Mouse (Mus musculus) CH12F3 (cell line): ENCODE data around the gene Nell1.

Source experiments
- in situ Hi-C: fragments of 300-500 bp; cut with MboI; formaldehyde crosslinking; loops from 2 replicates; pipeline ENCODE4 v1.14.3; 2020; ENCODE audit warnings: low sequenced_read_pairs

Gene Nell1

DNA sequence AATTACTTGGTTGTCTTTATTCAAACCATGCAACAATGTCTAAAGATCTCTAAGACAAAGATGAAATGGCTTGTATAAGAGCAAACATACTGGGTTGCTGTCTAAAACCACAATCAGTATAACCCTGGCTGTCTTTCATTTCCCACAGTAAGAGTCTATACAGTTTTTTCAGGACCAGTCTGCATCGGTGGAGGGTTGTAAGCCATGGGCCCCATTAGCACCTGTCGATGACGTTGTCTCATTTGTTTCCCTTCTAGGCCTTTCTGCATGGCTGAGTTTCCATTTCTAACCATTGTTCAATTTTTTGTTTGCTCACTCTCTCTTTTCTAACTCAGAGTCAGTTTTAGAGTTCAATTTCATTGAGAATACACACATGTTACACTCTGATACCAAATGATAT is 540.2 kb downstream of the Nell1 start:
- in situ Hi-C loops = no loop called here

DNA sequence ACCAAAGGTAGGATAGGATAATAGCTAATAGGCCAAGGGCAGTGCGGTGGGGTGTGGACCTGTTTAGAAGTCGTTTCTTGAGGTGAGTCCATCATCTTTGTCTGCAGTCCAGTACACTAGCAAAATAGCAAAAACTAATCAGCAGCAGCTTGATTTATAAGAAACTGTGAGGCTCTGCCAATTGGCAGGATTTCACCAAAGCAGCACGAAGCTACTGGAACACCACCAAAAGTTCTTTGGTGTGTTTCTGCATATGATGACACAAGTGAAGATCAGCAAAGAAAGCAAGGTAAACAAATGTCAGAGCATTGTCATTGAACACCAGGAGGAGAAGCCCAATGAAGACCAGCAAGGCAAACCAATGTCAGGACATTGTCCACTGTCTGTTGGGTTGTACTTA is 542.0 kb downstream of the Nell1 start:
- in situ Hi-C loops = no loop called here

DNA sequence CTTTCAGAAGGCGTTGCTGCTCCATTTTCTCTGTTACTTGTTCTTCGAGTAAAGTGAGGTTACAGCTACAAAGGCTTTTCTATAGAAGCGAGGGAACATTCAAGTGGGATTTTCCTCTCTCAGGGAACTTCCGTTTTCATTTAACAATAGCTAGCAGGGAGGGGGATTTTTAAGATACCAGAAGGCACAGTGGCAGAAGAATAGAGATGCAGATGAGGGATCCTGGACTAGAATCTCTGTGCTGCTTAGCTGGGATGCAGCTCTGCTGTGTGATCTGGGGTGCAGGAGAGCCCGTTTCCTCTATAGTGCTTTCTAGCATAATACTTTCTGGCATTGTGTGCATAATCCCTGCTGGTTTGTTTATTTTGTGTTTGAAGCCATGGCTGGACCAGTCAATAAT is 568.7 kb downstream of the Nell1 start:
- in situ Hi-C loops = no loop called here

DNA sequence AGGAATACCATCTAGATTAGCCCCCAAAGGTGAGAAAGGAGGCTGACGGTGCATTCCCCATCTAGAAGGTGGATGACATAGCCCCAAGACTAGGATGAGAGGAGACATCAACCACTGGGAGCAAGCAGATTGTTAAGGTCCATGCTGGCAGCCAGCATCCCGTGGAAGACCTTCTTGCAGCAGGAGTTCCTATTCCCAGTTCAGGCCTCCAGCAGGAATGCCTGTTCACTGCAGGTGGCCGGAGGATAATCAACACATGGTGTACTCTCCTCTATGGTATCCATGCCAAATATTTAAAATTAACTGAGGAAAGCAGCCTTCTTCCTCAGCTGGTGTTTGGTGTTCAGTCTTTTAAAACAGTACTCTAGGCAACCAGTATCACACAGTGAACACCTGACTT is 574.9 kb downstream of the Nell1 start:
- in situ Hi-C loops = no loop called here

DNA sequence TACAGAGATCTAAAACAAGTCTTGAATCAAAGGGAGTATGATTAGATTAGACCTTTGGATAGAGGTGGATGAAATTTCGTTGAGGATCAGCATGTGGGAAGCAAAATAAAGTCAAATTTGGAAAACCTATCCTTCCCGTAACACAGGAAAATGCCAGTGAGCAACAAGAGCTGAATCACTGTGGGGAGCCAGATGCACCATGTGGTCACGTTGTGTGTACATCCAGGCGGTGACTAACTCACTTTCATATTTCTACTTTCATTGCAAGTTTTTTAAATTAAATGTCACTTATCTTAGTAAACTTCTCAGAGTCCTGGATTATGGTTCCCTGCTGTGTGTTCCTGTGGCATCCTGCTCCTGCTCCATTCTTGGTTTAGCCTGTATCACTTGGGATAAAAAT is 576.8 kb downstream of the Nell1 start:
- in situ Hi-C loops = no loop called here

DNA sequence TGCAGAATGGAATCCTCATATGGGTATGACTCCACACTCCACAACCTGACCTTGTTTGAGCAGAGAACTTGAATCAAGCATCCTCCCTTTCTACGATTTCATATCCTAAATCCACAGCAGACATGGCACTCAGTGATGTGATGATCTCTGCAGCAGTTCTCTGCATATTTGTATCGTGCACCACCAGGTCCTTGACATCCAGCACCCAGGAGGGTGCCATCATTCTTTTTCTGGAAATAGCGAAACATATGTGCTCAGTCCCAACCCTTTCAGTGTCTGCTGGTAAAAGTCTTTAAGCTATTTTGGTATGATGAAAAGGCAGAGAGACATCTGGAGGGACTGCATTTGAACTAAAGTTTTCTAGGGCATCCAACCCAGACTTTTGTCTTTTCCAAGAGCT is 588.0 kb downstream of the Nell1 start:
- in situ Hi-C loops = no loop called here

DNA sequence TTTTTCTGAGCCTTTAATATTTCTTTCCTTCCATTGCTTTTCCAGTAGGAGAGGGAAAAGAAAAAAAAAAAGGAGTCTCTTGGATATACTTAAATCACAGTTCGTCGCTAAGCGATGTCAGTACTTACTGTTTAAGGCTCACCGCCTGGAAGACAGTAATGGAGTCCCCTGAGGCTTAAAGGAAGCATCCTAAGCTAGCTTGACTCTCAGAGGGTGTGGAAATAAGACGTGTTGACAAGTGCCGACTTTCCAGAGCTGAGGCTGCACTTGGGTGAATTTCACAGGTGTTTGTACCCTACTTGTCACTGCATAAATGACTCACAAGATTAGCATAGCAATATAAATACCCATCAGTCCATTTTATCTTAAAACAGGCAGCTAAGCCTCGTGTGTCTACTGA is 599.2 kb downstream of the Nell1 start:
- in situ Hi-C loops = no loop called here

DNA sequence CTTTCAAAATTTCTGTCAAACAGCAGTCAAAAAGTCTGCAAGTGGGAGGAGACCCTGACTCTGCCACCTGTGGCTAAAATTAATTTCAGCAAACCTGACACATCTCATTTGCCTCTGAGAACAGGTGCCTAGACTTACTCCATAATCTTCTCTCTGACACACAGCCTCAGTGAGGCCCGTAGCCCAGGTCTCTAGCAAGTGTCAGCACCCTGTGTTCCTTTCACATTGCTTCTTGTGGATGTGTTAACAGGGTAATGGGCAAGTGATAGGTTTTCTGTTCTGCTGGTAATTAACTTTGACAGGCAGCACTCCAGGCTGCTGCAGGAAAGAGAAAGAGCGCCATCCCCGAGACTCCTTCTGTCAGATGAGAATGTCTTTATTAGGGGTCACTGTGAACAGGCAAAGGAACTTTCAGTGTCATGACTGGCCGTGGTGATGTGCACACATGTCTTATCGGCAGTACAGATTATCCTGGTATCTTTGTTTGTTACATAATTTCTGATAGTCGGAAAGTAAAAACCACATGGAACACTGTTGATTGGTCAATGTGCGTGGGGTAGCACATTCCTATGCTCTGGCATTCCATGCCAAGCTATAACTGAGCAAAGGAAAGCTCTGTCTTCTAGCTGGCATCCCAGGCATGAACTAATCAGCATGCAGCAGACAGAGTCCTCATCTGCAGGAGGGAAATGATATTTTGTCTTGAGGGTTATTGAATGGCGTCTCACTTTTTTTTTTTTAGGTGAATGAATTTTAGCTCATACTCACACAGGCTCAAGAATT is 614.2 kb downstream of the Nell1 start:
- in situ Hi-C loops = no loop called here

DNA sequence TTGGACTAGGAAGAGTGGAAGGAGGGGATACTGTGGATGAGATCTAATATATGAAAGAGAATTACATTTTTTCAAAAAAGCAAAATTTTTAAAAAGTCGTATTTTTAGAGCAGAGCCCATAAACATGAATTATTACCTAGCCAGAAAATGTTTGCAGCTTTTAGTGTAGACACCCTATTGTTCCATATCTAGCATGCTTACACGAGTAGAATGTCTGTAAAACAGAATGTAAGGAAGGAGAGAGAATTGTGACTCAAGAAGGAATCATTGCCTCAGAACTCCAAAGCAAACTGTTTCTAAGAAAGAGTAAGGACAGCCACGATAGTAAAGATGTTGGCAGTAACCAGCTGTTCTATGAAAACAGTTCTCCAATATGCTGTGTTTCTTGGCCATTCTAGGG is 624.2 kb downstream of the Nell1 start, which contains the start of gene 4933405O20Rik:
4933405O20Rik (plus strand) TSS at position 301 of the 400 bp plus-strand sequence.
- in situ Hi-C loops = no loop called here

DNA sequence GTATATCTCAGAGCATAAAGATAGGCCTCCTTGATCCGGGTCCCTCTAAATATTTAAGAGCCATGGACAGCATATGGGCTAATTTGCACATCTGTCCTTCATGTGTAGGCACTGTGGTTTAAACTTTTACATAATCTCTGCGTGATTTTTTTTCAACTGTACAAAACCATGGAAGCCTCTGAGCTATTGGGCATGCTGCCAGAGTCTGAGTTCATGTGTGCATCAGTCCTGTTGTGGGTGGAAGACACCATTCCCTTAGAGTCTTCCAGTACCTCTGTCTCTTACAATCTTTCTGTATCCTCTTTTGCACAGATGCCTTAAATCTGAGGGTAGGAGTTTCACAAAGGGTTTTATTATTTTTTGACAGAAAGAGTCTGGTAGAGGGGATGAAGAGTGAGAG is 639.4 kb downstream of the Nell1 start:
- in situ Hi-C loops = no loop called here

DNA sequence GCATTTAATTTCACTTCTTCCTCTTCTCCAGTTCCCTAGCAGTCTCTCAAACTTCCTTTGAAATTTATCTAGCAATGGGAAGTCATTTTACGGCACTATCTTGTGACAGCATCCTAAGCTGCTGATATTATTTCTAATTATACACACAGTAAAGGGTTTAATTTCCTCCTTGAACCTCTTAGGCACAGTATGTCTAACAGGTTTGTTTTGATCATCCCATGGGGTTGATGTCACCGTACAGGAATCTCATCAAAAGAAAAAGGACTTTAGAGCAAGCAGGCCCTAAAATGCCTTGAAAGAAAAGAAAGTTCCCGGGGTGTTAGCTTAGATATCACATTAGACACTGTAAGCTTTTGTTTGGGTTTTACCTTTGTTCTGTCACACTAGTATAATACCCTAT is 654.5 kb downstream of the Nell1 start:
- in situ Hi-C loops = no loop called here

DNA sequence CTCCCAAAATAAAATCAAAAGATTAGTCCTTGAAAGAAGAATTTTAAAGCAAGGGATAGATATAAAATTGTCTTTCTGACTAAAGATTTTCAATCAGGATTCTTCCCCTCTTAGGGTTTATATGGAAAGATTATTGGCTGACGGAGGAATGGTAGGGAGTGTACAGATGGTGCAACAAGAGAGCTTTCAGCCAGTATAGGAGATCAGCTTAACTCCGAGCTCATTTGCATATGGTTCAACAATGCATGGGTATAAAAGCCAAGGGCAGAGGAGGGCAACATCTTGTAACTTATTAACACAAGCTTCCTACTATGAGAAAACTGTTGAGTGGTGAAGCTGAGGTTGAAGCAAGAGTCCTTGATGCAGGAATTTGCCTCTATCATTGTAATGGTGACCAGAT is 658.5 kb downstream of the Nell1 start:
- in situ Hi-C loops = no loop called here

DNA sequence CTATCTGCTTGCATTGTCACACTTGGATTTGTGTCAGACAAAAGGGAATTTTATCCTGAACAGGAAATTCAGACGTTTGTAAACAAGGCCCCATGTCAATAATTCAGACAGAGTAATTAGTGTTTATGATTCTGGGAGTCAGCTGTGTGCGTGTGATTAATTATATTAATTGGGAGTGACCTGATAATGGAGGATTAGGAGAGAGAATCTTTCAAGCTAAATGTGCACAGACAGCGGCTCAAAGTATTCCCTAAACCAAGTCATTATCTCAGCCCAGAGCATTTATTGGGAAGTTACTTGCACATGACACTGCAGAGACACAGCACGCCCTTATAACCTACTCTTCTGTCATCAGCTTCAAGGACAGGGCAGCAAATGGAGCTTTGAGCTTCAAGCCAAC is 697.6 kb downstream of the Nell1 start:
- in situ Hi-C loops = no loop called here

DNA sequence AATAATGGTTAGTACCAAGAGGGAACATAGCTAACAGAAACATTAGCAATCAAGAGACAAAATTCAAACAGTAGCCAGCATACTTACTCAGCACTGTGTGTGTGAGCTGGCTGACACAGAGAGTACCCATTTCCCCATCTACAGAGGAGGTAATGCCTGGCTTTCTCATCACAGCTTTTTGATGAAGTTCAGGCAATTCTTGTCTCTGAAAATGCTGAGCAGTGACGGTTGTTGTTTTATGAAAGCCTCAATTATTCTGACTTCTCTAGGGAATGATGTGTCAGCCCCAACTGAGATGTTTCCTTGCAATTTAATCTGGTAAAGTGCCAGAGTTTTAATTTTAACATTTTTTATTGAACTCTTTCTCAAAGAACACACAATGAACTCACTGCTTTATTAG is 700.8 kb downstream of the Nell1 start:
- in situ Hi-C loops = no loop called here

DNA sequence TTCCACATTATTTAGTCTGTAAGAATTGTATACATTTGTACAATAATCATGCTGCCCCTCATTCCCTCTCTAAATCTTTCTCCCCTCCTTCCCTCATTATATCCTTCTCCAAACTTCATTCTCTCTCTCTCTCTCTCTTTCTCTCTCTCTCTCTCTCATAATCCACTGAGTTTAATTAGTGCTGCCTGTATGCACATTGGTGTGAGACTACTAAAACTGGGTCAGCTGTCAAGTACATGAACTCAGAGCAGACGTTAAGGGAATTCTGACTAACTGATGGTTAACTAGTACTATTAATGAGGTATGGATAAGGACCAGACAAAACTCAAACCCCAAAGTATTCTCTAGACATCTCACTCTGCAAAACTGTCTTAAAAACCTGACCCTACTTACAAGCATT is 702.8 kb downstream of the Nell1 start:
- in situ Hi-C loops = no loop called here

DNA sequence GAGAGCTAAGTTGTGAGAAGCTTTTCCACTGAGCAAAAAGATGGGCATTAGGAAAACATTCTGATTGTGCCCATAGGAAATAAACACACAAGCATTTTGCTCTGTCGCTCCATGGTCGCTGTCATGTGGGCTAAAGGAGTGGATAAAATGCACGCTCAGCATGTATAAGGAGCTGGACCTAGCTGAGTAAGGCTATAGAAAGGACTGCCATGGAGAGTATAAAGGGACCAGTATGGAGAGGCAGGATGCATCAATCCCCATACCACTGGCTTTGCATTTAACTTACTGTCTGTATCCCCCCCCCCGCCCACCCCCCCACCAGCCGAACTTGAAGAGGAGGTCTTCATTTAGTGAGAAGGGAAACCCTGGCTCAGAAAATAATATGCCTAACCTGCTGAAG is 711.7 kb downstream of the Nell1 start:
- in situ Hi-C loops = no loop called here

DNA sequence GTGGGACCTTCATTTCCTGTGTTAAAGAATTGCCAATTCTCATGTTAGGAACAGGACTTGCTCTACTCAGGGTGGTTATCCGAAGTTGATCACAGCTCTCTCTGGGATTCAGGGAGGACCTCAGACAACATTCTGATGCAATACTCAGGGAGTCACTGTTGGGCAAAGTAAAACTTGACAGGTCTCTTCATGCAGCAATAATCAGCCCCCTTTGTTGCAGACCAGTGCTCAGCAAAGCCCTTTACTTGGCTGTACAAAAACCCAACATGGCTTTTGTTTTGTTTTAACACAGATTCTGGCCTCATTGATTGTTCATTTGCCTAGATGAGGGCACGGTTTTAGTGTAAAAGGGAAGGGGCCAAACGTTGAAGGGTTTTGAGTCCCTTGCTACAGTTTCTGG is 750.5 kb downstream of the Nell1 start:
- in situ Hi-C loops = no loop called here

DNA sequence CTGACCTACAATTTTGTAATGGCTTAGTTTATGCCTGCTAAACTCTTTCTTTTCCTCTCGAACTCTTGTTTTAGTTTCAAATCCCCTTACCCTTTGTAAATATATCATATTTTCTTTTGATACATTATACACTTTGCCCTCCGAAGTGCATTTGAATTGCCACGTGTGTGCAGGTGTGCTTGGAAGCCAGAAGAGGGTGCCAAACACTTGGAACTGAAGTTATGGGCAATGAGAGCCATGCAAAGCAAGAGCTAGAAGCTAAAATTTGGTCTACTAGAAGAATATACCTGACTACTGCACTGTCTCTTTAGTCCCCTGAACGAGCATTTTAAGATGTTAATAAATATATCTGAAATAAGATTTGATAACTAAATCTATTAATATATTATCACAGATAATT is 756.3 kb downstream of the Nell1 start:
- in situ Hi-C loops = no loop called here

DNA sequence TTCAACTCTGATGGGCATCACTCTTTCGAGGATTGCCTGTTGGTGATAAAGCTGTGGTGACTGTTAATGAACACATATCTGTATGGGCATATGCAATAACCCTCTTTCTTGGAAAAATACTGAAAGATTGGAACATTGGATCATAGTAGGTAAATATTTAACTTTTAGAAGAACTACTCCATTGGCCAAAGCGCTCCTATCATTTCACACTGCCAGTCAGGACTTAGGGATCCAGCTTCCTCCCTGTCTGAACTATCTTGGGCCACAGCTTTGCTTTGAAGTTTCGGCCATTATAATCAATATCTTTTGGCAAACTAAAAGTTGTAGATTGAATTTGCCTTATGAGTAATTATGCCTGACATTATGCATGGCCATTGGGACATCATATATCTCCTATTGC is 780.9 kb downstream of the Nell1 start:
- in situ Hi-C loops = no loop called here

DNA sequence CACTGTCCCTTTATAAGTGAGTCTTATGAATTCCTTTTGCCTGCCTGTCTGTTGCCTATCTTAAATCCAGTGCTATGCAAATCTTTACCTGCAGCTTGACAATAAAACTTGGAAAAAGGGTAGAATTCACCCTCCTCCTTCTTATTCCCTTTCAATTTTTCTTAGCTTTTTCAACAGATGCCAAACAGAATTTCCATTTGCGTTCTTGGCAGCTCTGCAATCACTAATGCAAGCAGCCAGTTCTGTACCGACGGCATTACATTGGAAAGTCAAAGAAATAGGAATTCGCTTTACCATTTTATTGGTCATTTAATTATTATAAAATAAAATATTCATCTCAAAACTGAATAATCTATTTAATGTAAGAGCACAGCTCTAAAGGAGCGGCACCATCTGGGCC is 781.7 kb downstream of the Nell1 start:
- in situ Hi-C loops = no loop called here

DNA sequence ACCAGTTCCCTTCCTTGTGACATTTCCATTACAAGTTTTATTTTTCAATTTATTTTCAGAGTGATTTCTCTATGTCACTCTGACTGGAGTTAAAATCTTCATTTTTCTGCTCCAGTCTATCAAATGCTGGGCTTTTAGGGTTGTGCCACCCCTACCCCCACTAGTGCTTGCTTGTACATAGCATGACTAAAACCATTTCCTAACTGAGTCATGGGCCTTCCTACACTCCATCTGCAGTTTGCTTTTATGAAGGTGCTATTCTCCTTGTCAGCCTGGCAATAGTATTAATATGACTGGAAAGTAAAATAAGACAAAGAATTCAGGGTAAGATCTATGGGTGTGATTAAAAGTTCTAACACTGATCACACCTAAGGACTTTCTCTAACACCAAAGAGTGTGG is 798.9 kb downstream of the Nell1 start:
- in situ Hi-C loops = no loop called here

DNA sequence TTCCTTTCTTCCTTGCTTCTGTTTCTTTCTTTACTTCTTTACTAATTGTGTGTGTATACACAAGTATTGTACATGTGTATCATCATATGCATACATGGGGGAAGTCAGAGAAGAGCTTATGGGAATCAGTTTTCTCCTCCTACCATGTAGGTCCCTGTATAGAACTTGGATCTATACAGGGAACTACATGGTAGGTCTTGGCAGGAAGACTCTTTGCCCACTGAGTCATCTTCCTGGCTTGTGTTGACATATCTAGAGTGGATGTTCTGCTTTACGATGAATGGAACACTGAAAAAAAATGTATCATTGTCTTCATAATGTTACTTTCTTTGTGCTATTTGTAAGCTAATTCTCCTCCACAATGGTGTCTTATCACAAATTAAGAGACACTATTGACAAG is 806.4 kb downstream of the Nell1 start:
- in situ Hi-C loops = no loop called here

DNA sequence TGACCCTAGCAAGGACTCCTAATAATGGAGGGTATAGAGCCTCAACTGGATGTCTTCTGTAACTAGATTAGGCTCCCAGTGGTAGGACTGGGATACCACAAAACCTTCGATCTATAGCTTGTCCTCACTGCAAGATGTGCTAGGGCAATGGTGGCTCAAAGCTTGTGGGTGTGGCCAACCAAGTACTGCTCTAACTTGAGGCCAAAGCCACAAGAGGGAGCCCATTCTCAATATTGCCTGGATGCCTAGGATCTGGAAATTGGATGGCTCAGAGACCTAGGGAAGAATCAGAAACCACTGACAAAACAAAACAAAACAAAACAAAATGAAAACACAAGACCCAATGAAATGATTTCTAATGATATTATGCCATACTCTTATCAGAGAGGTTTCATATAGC is 809.0 kb downstream of the Nell1 start:
- in situ Hi-C loops = no loop called here
